Mouse (Mus musculus) neural tube, embryonic 10.5 days (tissue): ENCODE measurements around the gene Zfp786.

ENCODE experiments used
- DNase-seq: peaks from one replicate; pipeline ENCODE4 v3.0.0-alpha.2; 2017; ENCODE audit warnings: low spot score; ENCODE audit errors: extremely low spot score

Zfp786 gene

GRCm38 (mm10) chr6:47821776-47822175 is 8.9 kb downstream of the Zfp786 start:
- DNase-seq: no peak

GRCm38 (mm10) chr6:47821236-47821635 is 9.4 kb downstream of the Zfp786 start:
- no peak for DNase-seq

GRCm38 (mm10) chr6:47819626-47820325 is 10.9 kb downstream of the Zfp786 start:
- no peak for DNase-seq

- DNase-seq: no peak
These were observed 11.9 kb downstream of the Zfp786 start for GRCm38 (mm10) chr6:47818721-47819120.

- no peak for DNase-seq
These were observed 14.5 kb downstream of the Zfp786 start for GRCm38 (mm10) chr6:47816151-47816550.

- DNase-seq: peak; percentile 99
These were observed 17.3 kb downstream of the Zfp786 start, which contains the start of gene Pdia4 for GRCm38 (mm10) chr6:47813257-47813878. TSS of gene Pdia4 (minus strand) at chr6:47813430.

GRCm38 (mm10) chr6:47812271-47812915 is 18.3 kb downstream of the Zfp786 start:
- DNase-seq: no peak

GRCm38 (mm10) chr6:47811324-47811723 is 19.3 kb downstream of the Zfp786 start:
- DNase-seq: no peak

GRCm38 (mm10) chr6:47810181-47810580 is 20.5 kb downstream of the Zfp786 start:
- DNase-seq: no peak

GRCm38 (mm10) chr6:47809053-47809452 is 21.6 kb downstream of the Zfp786 start:
- no peak for DNase-seq

- DNase-seq: no peak
These were observed 22.1 kb downstream of the Zfp786 start for GRCm38 (mm10) chr6:47808545-47808944.

- no peak for DNase-seq
These were observed 23.2 kb downstream of the Zfp786 start for GRCm38 (mm10) chr6:47807419-47807818.

- DNase-seq: no peak
These were observed 25.1 kb downstream of the Zfp786 start for GRCm38 (mm10) chr6:47805520-47805919.

- DNase-seq: peak; percentile 51
These were observed 31.6 kb downstream of the Zfp786 start for GRCm38 (mm10) chr6:47799079-47799478.

GRCm38 (mm10) chr6:47794106-47794830 is 36.4 kb downstream of the Zfp786 start:
- no peak for DNase-seq

GRCm38 (mm10) chr6:47793284-47793683 is 37.4 kb downstream of the Zfp786 start:
- no peak for DNase-seq

GRCm38 (mm10) chr6:47792533-47792932 is 38.1 kb downstream of the Zfp786 start:
- DNase-seq: no peak

- DNase-seq: no peak
These were observed 39.9 kb downstream of the Zfp786 start for GRCm38 (mm10) chr6:47790745-47791144.

- no peak for DNase-seq
These were observed 41.8 kb downstream of the Zfp786 start for GRCm38 (mm10) chr6:47788821-47789220.

GRCm38 (mm10) chr6:47787941-47788736 is 42.5 kb downstream of the Zfp786 start:
- DNase-seq: peak; percentile 74
